Mouse (Mus musculus) frontal cortex, postnatal 36 days (tissue): ENCODE data around the gene Ube2cbp.

Source experiments
- DNase-seq, 2 experiments: peaks; one replicate each; pipeline ENCODE4 v3.0.0; 2022; ENCODE audit warnings: low spot score in 2 of 2

Ube2cbp gene

DNA sequence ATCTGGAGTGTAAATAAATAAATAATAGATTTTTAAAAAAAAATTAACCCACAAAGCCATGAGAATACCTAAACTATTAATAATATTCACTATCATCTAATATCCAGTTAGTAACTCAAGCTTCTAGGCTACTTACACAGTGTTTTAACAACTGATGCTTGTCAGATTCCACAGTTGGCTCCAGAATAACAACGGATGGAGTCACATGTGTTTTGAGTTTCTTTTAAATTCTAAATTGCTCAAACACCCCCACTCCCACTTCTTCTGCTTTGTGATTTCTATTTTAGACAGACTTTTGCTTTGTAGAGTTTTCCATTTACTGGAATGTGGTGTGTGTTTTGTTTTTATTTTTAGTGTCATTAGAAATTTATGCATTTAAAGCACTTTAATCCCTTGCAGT is 140.0 kb downstream of the Ube2cbp start:
- no peak for DNase-seq

DNA sequence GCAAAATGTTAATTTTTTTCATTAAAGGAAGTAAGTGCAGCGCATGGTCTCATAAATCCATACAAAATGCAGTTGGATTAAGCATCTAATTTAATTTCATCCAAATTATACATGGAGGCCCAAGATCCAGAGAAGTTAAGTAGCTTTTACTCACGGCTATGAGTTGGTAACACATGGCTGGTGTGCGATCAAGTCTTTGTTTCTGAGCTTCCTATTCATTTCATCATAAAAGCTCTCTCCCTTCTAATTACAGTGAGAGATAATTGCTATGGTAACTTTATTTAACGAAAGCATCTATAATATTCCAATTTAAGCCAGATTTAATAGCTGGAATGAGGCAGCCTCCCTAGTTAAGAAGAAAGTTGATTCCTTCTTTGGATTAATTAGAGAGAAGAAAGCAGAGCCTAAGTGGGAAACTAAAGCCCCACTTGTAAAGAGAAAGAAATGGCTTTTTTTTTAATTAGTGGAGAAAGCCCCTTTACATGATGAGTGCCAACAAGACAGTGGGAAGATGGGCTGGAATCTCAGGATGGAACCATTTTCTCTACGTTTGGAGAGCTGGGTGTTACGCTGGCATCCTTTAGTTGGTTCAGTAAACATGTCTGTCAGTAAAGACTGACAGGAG is 145.1 kb downstream of the Ube2cbp start:
- no peak for DNase-seq

DNA sequence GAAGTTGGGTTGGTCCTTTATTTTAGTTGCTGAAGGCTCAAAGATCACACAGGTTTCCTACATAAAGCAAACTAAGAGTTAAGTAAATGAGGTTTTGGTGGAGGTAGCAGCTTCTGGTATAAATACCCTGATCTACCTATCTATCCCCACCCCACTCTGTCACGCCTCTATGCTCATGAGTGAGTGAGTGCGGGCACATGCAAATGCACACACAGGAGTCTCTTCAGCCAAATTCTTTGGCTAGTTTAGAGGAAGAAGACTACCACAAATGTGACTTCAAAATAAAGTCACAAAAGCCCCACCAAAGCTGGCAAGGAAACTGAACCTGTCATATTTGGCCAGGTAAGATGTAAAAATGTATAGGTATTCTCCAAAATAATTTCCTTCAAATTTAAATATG is 149.1 kb downstream of the Ube2cbp start:
- no peak for DNase-seq

DNA sequence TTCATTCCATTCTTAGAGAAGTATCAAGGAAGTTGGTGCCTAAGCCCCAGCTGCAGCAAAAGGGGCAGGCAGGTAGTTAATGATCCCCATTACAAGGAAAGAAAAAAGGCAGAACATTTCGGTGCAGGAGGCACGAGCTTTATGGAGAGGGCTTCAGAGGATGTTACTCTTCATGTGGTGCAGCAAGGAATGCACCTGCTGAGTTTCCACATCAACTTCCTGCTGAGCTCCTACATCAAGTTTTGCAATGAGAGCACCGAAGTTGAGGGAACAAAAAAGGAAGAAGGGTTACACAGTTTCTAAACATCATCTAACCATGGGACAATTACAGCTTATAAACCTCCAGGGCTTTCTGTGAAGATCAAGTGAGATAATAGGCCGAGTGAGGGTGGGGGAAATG is 156.1 kb downstream of the Ube2cbp start:
- DNase-seq, result no peak

DNA sequence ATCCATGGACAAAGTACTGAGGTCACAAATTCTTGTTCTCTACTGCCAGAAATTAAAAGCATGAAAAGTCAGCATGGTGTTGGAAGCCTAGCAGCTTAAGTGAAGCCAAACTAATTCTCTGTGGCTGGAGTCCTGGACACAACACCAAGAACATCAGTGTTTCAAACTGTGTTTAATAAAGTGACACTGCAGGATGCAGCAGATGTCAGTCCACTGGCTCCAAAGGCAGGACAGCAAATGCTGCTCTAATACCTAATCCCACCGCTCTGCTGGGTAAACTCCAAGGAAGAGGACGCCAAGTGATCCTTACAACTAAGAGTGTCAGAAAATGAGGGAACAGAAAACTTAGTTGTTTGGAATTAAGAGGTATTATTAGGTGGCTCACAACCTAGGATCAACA is 158.2 kb downstream of the Ube2cbp start:
- DNase-seq, result no peak

DNA sequence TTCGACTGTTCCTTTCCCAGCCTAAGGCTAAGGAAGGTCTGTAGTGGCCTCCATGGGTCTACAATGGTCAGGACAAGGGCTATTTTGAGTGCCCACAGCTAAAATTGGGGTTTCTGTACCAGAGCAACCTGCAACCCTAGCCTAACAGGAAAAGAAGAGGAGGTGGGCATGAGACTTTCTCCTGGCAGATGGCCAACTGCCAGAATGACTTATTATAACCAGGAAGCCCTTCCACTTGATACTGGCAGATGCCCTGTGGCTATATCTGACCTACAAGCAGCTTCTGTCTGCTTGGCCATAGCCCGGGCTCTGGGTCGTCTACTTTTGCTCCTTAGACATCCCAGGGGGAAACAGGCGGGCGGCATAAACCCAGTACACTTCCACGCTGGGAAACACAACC is 163.3 kb downstream of the Ube2cbp start:
- no peak for DNase-seq

DNA sequence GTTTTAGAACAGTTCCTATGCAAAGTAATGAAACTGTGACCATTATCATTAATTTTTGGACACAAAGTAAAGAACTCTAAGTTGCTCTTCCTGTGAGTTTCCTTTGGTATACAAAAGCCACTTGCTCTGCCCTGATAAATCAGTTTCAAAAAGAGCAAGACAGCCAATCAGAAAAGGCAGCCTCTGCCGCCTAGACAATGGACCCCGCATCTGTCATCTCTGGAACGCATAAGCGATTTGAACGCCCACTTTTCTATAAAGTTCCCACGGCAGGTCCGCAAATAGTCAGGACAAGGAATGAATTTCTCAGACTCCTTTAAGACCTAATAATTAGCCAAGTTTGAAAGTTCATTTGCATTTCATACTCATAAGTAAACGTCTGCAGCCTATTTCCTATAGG is 166.2 kb downstream of the Ube2cbp start:
- no peak for DNase-seq

DNA sequence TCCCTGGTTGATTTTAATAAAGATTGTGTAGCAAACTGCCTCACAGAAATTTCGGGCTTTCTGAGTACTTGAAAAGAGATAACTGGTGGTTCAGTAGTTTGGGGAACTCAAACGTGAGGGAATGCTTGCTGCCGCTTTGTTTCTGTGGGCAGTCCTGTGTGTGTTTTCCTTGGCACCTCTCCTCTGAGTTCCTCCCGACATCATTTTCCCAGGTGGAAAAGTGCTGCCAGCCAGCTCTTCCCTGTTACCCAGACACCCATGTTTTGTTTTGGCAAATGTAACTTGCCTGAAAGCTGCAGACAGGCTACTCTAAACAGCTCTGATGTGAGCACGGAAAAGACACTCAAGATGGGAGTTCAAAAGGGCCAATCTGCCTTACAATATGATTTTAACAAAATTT is 166.6 kb downstream of the Ube2cbp start:
- no peak for DNase-seq

DNA sequence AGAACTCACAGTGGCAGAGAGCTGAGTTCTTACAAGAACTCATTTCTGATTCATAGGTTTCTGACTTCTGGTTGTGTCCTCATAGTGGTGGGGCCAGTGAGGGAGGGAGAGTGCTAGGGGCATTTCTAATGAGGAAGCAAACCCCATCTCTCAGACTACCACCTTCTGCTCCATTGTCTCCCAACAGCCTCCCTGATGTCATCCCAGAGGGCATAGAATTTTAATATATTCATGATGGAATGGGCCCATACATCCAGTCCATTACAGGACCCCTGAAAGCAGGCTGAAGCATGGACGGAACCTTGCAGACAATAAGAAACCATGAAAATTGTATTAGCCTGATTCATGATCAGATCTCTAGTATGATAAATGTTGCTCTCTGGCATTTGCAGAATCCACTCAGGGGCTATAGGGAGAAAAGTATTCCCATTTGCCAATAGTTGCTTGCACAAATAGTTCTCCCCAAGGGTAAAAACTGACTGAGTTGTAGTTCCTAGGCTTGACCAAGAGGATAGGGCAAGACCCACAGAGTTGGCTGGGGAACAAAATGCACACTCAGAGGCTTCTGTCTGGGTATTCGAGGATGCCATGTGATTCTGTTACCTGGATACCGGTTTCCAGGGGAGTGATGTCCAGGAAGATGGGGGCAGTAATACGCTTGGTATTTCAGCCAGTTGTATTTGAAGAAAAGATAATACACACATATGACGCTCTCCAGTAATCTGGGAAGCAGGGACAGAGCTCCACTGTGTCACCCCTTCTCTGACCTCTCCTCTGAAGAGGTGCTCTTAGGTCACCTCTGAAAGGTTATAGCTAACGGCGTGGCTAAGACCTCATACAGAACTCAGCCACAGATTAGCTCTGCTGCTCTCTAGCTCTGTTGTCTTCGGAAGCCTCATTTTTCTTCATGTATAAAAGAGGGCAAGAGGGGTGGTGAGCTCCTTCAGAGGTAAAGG is 167.8 kb downstream of the Ube2cbp start:
- no peak for DNase-seq

DNA sequence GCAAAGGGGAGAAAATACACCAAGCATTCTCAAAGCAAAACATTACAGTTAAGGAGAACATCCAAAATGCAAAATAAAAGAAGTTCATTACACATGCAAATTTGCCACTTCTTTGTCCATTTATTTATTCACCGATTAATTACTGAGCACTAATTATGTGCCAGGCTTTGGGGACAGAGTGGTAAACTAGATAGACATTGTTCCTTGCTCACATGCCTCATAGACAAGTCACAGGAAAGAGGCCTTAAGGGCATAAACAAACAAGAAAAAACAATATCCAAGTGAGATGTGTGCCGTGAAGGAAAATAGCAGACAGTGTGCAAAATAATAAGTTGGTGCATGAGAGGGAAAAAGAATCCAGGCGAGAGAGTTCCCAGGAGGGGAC is 177.2 kb downstream of the Ube2cbp start:
- no peak for DNase-seq

DNA sequence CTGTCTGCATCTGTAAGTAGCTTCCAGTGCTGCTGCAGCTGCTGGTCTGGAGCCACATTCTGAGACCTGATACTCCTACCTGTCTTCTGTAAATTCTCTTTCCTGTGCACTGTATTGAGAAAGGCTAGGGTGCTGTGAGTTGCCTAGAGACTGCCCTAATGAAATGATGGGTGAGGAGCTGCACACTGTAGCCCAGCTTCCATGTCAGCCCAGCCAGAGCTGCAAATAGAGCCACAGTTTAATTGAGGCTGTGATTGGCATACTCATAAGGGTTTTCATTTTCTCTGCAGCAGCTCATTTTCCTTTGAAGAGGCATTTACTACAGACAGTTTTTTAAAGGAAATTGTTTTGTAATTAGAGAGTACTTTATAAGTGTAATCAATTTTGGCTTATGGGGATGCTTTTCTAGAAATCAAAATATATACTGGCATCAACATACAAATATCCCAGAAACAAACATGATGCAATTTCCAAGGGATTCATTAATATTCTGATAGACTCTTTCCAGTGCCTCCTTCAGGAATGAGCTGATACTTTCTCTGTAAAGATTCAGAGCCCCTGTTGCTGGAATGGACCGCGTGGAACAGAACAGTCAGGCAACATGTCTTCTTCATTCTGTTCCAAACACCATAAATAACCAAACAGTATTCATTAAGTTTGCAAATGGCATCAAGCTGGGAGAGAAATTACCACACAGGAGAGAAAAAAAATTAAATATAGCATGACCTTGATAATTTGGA is 177.8 kb downstream of the Ube2cbp start:
- no peak for DNase-seq

DNA sequence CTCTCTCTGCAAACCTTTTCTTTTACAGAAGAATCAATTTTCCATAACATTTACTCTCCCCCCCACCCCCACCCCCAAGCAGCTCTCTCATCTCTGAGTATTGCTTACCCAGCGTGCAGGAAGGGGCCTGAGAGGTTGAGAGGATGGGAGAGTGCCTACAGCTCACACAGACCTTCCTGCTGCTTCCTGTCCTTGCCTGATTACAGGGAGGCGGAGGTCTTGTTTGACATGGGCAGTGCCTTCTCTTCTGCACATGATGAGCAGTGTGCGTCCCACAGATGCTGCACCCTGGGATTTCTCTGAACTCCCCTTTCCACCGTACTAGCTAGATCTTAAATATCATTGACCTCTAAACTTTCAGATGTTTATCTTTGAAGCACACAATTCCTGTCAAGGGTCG is 182.2 kb downstream of the Ube2cbp start:
- DNase-seq, result no peak

DNA sequence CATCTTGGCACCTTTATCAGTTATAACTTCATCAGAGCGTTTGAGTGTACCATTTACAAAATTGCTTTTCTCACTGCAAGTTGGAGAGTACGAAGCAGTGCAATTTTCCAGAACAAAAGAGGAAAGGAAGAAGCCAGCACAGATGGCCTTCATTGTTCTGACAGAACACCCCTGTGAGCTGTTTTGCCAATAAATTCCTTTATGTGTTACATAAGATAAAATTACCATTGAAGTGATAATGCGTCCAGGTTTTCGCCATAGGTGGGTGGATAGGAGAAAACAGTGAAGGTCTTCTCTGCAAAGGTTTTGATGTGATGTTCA is 183.6 kb downstream of the Ube2cbp start:
- no peak for DNase-seq

DNA sequence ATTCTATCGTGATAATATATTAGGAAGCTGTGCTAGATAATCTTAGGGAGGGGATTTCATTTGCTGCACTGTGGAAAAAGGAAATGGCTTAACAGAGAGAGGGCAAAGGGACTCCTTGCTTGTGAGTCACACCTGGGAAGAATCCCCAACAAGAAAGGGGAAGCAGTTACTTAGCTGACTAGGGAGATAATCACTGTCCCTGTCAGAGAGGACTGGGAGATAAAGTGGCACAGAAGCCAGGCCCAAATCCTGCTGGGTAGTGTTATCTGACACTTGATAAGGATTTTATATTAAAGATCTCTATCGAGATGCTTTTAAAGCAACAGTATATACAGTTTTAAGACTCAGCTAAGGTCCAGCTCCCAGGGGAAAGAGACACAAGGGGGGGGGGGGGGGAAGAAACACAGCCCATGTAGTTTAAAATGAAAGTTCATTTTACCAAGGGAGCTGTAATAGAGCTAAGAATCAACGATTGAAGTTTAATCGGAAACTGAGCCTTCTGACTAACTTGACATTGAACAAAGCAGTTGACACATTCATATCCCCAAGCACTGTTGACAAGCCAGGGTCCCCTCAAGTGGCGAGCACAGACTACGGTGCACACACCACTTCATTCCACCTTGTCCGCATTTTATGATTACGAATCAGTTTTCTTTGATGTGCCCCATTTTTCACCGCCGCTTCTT is 184.1 kb downstream of the Ube2cbp start:
- DNase-seq, result no peak

DNA sequence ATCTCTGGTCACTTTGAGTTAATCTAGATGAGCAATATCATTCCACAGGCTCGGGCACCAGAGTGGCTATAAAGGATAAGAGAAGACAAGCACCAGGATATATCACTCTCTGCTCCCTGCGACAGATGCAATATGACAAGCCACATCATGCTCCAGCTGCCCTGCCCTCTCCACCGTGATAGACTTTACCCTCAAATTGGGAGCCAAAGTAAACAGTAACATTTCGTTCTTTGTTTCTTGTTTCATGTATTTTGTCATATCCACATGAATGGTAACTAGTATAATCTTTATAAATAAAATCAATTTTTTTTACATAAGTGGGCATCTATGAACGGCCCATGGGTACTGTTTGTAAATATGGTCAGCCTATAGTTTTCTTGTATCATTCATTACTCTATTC is 195.2 kb downstream of the Ube2cbp start:
- no peak for DNase-seq

DNA sequence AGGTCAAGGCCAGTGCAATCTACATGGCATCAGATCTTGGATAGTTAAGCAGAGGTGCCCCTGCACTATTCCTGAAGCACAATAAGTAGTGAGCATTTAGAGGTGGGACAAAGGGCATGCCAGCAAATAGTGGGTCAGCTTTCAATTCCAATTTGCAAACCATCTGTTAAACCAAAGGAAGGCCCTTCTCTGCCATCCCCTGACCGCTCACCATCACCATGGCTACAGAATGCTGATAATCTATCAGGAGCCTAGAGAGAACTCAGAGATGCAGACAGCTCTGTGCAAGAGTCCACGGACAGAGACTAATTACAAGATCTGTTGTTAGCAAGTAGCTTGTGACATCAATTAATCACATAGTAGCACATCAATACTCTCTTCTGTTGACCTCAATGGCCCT is 198.1 kb downstream of the Ube2cbp start:
- DNase-seq, result no peak
